Mouse (Mus musculus) midbrain, embryonic 16.5 days (tissue): Measurements from ENCODE around the gene Sema3d. TPM values are rescaled to one million over a fixed set of nuclear protein-coding genes. Genes with fewer than 3 reads are reported as not detected.

Experiments
- ATAC-seq: fragments of 200-750 bp; cut with Nextera tagmentation; 2 replicates; pipeline ENCODE4 v1.8.0; 2017; ENCODE audit warnings: moderate TSS enrichment
- H3K27ac ChIP-seq: fragments of 300-500 bp; sonication (generic); 2 replicates; pipeline ENCODE4 v1.5.1; 2014; ENCODE audit warnings: mild to moderate bottlenecking, low read length, mixed read lengths
- H3K27me3 ChIP-seq: fragments of 300-500 bp; sonication (generic); 2 replicates; pipeline ENCODE4 v1.6.1; 2014; ENCODE audit warnings: low read depth, low read length, mixed read lengths; ENCODE audit not compliant: control insufficient read depth, insufficient read depth
- H3K36me3 ChIP-seq: fragments of 300-500 bp; sonication (generic); 2 replicates; pipeline ENCODE4 v1.6.1; 2014; ENCODE audit warnings: mild to moderate bottlenecking, low read length, moderate library complexity, mixed read lengths; ENCODE audit not compliant: control insufficient read depth, insufficient read depth
- H3K4me1 ChIP-seq: fragments of 300-500 bp; sonication (generic); 2 replicates; pipeline ENCODE4 v1.6.1; 2014; ENCODE audit warnings: mild to moderate bottlenecking, low read length, mixed read lengths; ENCODE audit not compliant: control insufficient read depth, insufficient read depth
- H3K4me2 ChIP-seq: fragments of 300-500 bp; sonication (generic); 2 replicates; pipeline ENCODE4 v1.6.1; 2014; ENCODE audit warnings: mild to moderate bottlenecking, low read length, mixed read lengths
- H3K4me3 ChIP-seq: fragments of 300-500 bp; sonication (generic); 2 replicates; pipeline ENCODE4 v1.5.1; 2014; ENCODE audit warnings: low read depth, mild to moderate bottlenecking, low read length, moderate library complexity, mixed read lengths
- H3K9ac ChIP-seq: fragments of 300-500 bp; sonication (generic); 2 replicates; pipeline ENCODE4 v1.6.1; 2014; ENCODE audit warnings: low read depth, low read length, mixed read lengths
- H3K9me3 ChIP-seq: fragments of 300-500 bp; sonication (generic); replicated peaks from 2 replicates; pipeline ENCODE4 v1.6.1; 2014; ENCODE audit warnings: mild to moderate bottlenecking, low read length, mixed read lengths; ENCODE audit not compliant: control insufficient read depth, poor library complexity, severe bottlenecking
- WGBS: fragments of 180-500 bp; shearing (Covaris S2); extraction: QIAGEN DNeasy Blood & Tissue Kit; methylation state at CpG from one replicate; pipeline ENCODE4 v1.1.7; 2014; 5-methylcytosine and 5-hydroxymethylcytosine counted together
- polyA plus RNA-seq: library from polyadenylated mRNA; unstranded; fragments of >200 nt; fragmentation: Nextera tagmentation; extraction: Ambion mirVana; gene quantifications from 2 replicates; pipeline ENCODE4 v1.2.1, GENCODE M21; 2015

Gene Sema3d
- polyA plus RNA-seq, 1 experiment from 2014 or later, result 1.2 TPM

GRCm38 (mm10) chr5:12423264-12423663 lies 40.1 kb downstream of the Sema3d start:
- Histone ChIP-seq H3K4me3 (no peak overlapping the region), H3K27me3 (no peaks in the 10 kb centered on the region), H3K36me3 (no peaks in the 10 kb centered on the region), H3K27ac (no peak overlapping the region), H3K9me3 (no peaks in the 10 kb centered on the region), H3K4me1 (no peaks in the 10 kb centered on the region), H3K9ac (no peak overlapping the region), H3K4me2 (no peak overlapping the region)
- WGBS, result 80% methylated on average over 5 of the region's 5 CpGs
- no peak for ATAC-seq

DNA sequence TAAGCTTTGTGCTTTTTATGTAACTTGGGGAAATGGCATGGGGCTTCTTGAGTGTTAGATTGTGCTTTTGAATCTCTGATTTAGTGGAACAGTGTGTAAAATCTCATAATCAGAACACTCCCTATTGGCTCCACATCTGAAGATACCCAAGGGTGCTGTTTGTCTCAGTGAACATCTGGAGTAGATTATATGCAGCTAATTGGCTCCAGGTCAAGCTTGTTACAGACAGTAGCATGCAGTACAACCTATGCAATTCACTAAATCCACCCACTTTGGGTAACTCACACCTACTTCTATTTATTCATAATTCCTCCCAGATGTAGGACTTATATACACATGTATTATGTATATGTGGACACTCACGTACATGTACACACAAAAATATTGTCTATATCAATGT lies 58.6 kb downstream of the Sema3d start:
- H3K27ac ChIP-seq, result no peak overlapping the region
- 83% methylated on average over 1 of the region's 1 CpGs for WGBS
- peaks cover 4% of the 10 kb centered on the region; the same call in 1 of the 2 replicates for H3K9me3 ChIP-seq
- no peak overlapping the region for H3K4me3 ChIP-seq
- no peak overlapping the region for H3K4me2 ChIP-seq
- no peak for ATAC-seq
- H3K4me1 ChIP-seq, result no peaks in the 10 kb centered on the region
- H3K27me3 ChIP-seq, result no peaks in the 10 kb centered on the region
- H3K36me3 ChIP-seq, result no peaks in the 10 kb centered on the region
- no peak overlapping the region for H3K9ac ChIP-seq

DNA sequence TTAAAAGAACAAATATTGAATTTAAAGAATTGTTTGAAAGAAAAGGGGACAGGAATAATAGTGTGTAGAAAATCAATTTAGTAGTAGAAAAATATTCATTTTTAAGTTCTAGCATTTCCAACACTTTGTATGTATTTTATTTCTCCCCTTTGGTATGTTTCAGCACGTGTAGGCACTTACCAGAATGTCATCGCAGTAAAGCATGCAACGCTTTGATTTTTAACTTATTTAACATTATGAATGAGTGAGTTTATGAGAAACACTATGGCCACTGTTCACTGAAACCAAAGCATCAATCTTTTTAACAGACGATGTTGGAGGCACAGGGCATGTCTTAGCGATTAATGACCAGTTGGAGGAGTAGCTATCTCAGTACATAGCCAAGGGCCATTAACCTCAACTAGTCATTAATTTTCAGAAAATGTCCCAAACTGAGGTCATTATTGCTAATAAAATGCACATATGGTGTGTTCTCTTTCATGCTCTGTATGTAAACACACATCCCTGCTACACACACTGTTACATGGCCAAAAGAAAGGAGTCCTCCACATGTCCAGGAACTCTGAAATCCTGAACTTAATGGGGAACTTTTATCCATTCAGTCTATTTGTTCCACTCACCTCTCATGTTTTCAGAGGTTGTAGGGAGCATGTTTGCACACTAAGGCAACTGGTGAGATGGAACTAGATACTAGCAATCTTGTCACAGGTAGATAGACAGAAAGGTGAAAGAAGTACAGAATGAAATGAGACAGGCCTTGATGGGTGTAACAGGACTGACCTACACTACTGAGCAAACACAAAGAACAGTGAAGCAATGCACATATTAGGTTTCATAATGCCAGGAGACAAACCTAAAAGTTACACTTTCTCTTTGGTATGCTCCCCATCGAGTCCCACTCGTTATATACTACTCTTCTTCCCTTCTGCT lies 59.3 kb downstream of the Sema3d start:
- Histone ChIP-seq H3K4me1 (no peaks in the 10 kb centered on the region), H3K9ac (no peak overlapping the region), H3K4me3 (no peak overlapping the region), H3K27me3 (no peaks in the 10 kb centered on the region), H3K27ac (no peak overlapping the region), H3K4me2 (no peak overlapping the region), H3K9me3 (peaks cover 4% of the 10 kb centered on the region; the same call in 1 of the 2 replicates), H3K36me3 (no peaks in the 10 kb centered on the region)
- WGBS, result 93% methylated on average over 7 of the region's 7 CpGs
- ATAC-seq, result no peak

- H3K4me1 ChIP-seq, result no peaks in the 10 kb centered on the region
- no peak overlapping the region for H3K4me2 ChIP-seq
- no peak overlapping the region for H3K9ac ChIP-seq
- no peak overlapping the region for H3K4me3 ChIP-seq
- no peaks in the 10 kb centered on the region for H3K9me3 ChIP-seq
- H3K36me3 ChIP-seq, result no peaks in the 10 kb centered on the region
- WGBS, result 86% methylated on average over 4 of the region's 4 CpGs
- H3K27ac ChIP-seq, result no peak overlapping the region
- no peaks in the 10 kb centered on the region for H3K27me3 ChIP-seq
- no peak for ATAC-seq
Measured at GRCm38 (mm10) chr5:12451089-12451488, 67.9 kb downstream of the Sema3d start.

- H3K4me2 ChIP-seq, result no peak overlapping the region
- no peak for ATAC-seq
- no peaks in the 10 kb centered on the region for H3K4me1 ChIP-seq
- WGBS, result 38% methylated on average over 1 of the region's 1 CpGs
- H3K36me3 ChIP-seq, result no peaks in the 10 kb centered on the region
- H3K27me3 ChIP-seq, result no peaks in the 10 kb centered on the region
- no peak overlapping the region for H3K27ac ChIP-seq
- no peaks in the 10 kb centered on the region for H3K9me3 ChIP-seq
- H3K4me3 ChIP-seq, result no peak overlapping the region
- H3K9ac ChIP-seq, result no peak overlapping the region
Measured at GRCm38 (mm10) chr5:12454946-12455345, 71.8 kb downstream of the Sema3d start.

DNA sequence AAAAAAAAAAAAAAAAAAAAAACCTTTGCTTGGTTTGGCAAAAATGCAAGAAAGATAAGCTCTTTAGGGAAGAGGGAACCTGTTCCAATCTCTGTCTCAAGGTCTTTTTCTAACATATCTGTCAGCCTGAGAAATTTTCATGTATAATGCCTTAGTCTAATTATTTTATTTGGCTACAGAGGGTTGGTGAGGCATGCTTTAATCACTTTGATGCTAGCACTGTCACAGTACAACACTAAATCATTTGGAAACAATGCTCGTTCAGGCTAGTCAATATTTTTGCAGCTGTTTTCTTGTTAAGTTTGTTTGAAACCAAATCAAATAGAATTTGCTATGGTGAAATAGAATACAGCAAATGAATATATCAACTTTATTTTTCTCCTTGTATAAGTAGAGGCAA lies 74.3 kb downstream of the Sema3d start:
- no peak overlapping the region for H3K27ac ChIP-seq
- H3K27me3 ChIP-seq, result no peaks in the 10 kb centered on the region
- H3K36me3 ChIP-seq, result no peaks in the 10 kb centered on the region
- H3K9me3 ChIP-seq, result no peaks in the 10 kb centered on the region
- H3K4me1 ChIP-seq, result no peaks in the 10 kb centered on the region
- H3K9ac ChIP-seq, result no peak overlapping the region
- 78% methylated on average over 1 of the region's 1 CpGs for WGBS
- H3K4me2 ChIP-seq, result no peak overlapping the region
- no peak for ATAC-seq
- no peak overlapping the region for H3K4me3 ChIP-seq

DNA sequence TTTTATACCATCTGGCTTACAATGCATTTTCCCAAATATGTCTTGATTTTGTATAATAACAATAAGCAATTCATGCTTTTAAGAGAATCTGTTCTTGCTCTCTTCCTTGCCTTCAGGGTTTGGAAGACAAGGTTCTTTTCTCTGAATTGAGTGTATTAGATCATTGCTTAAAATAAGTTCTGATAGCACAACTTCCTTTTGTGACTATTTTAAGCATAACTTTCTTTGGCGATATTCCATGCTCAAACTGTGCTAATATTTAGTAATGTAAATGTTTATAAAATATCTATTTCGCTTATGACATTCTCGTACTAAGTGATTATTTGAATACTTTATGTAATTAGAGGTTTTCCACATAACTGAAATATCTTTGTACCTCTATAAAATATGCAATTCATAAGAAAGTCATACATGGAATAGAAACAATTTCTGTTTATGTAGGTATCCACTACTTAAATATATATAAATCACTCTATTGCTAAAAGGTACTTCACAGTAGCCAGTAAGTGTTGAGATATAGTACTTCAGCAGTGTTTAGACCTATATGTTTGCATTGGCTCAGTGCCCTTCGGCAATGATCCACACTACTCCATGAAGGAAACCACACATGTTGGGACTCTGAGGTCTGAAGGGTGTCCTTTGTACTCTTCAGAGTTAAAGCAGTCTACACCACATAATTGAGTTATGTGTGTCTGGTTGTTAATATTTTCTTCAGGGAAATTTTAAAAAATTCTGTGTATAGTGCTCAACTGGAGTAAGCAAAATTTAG lies 84.6 kb downstream of the Sema3d start:
- no peak for ATAC-seq
- Histone ChIP-seq H3K27me3 (no peaks in the 10 kb centered on the region), H3K4me3 (no peak overlapping the region), H3K9me3 (no peaks in the 10 kb centered on the region), H3K9ac (no peak overlapping the region), H3K4me1 (no peaks in the 10 kb centered on the region), H3K27ac (no peak overlapping the region), H3K36me3 (no peaks in the 10 kb centered on the region), H3K4me2 (no peak overlapping the region)
- 94% methylated on average over 4 of the region's 4 CpGs for WGBS

DNA sequence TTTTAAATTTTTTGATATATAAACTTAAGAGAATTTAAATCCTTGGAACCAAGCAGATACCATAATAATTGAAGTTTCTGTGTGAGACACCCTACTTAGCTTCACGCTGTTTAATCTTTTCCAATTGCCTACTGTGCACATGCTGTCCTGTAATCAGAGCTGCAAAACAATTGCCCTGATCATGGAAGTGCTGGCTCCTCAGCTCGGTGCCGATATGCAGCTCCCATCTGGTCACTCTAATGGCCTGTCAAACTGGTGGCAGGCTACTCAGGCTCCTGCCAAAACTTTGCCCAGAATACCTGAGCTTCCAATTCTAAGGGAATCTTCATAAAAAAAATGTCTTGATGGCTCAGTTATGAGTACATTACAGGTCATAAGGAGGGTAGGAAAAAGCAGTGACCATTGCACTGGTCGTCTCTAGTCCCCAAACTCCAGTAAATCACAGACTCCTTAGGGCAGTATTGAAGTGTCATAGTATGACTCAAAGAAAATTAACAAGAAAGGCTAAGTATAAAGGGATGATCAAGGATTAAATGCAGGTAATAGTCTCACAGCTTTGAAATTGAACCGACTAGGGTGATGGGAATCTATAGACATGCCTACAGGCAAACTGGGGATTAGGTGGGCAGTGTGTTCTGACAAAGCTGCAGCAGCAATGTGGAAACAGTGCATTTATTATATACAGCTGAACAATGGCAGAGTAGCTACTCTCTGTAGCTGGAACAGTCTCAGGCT lies 91.9 kb downstream of the Sema3d start:
- ATAC-seq, result peak; percentile 39; the same call in 1 of the 2 replicates
- no peaks in the 10 kb centered on the region for H3K36me3 ChIP-seq
- no peak overlapping the region for H3K4me3 ChIP-seq
- no peak overlapping the region for H3K9ac ChIP-seq
- no peaks in the 10 kb centered on the region for H3K9me3 ChIP-seq
- 0 out of 2 replicates have a peak, but pooled peaks cover 2% of the 10 kb centered on the region for H3K4me1 ChIP-seq
- H3K4me2 ChIP-seq, result no peak overlapping the region
- no peaks in the 10 kb centered on the region for H3K27me3 ChIP-seq
- WGBS, result 42% methylated on average over 5 of the region's 5 CpGs
- no peak overlapping the region for H3K27ac ChIP-seq
